Mouse (Mus musculus): ENCODE measurements around the gene Bcl2l13.
"Not testable (repeated sequence)": the region's sequence is repeated elsewhere in the genome, so short reads cannot be mapped to it uniquely, and the experiment has no call there.

- TF ChIP-seq CTCF, POLR2A (IDR thresholded peaks at IDR 0.05; ENCODE audit: insufficient read depth, low read depth, low read length): not testable (repeated sequence)
Observed at GRCm38 (mm10) chr6:120924791-120925321, 88.8 kb downstream of the Bcl2l13 start.

Data from olfactory bulb, adult 2 months (tissue).